Mouse (Mus musculus) MN1 (cell line): ENCODE measurements at regions not wholly inside any gene's neighbourhood (a gene's known extent, or its start where the extent isn't known, plus 50 kb on each side); places are given as distances from the start of the nearest gene placed in this dataset.

Source experiments
- DNase-seq: peaks from one replicate; pipeline ENCODE4 v3.0.0-alpha.2; 2016; ENCODE audit warnings: low spot score

- no peak for DNase-seq
Measured at GRCm38 (mm10) chr13:71239782-71240181, 398.2 kb upstream of the Adamts16 start.

GRCm38 (mm10) chr13:71235338-71235737, 393.7 kb upstream of the Adamts16 start:
- no peak for DNase-seq

- DNase-seq, result no peak
Measured at GRCm38 (mm10) chr13:71231182-71231581, 389.6 kb upstream of the Adamts16 start.

- DNase-seq, result no peak
Measured at GRCm38 (mm10) chr13:71214776-71215175, 373.2 kb upstream of the Adamts16 start.

GRCm38 (mm10) chr13:71211363-71211762, 369.8 kb upstream of the Adamts16 start:
- no peak for DNase-seq

GRCm38 (mm10) chr13:71210658-71211251, 369.1 kb upstream of the Adamts16 start:
- DNase-seq, result no peak

GRCm38 (mm10) chr13:71205708-71206107, 364.1 kb upstream of the Adamts16 start:
- no peak for DNase-seq

GRCm38 (mm10) chr13:71200656-71201055, 359.0 kb upstream of the Adamts16 start:
- peak; percentile 6 for DNase-seq

GRCm38 (mm10) chr13:71195675-71196074, 354.1 kb upstream of the Adamts16 start:
- DNase-seq, result no peak

GRCm38 (mm10) chr13:71184500-71184899, 342.9 kb upstream of the Adamts16 start:
- DNase-seq, result no peak

- no peak for DNase-seq
Measured at GRCm38 (mm10) chr13:71179083-71179482, 337.5 kb upstream of the Adamts16 start.

GRCm38 (mm10) chr13:71174335-71174734, 332.7 kb upstream of the Adamts16 start:
- DNase-seq, result no peak

- DNase-seq, result no peak
Measured at GRCm38 (mm10) chr13:71166226-71166625, 324.6 kb upstream of the Adamts16 start.

GRCm38 (mm10) chr13:71165096-71165920, 323.7 kb upstream of the Adamts16 start:
- no peak for DNase-seq

GRCm38 (mm10) chr13:71164012-71164411, 322.4 kb upstream of the Adamts16 start:
- DNase-seq, result no peak

- no peak for DNase-seq
Measured at GRCm38 (mm10) chr13:71162952-71163351, 321.3 kb upstream of the Adamts16 start.

GRCm38 (mm10) chr13:71158300-71158860, 316.8 kb upstream of the Adamts16 start:
- DNase-seq, result no peak

GRCm38 (mm10) chr13:71157656-71158299, 316.2 kb upstream of the Adamts16 start:
- no peak for DNase-seq

GRCm38 (mm10) chr13:71150092-71150491, 308.5 kb upstream of the Adamts16 start:
- no peak for DNase-seq

- no peak for DNase-seq
Measured at GRCm38 (mm10) chr13:71149303-71149696, 307.7 kb upstream of the Adamts16 start.

- no peak for DNase-seq
Measured at GRCm38 (mm10) chr13:71148491-71149302, 307.1 kb upstream of the Adamts16 start.
